Mouse (Mus musculus) MEL (cell line): ENCODE results near the gene Shroom1. TPM values are rescaled to one million over a fixed set of nuclear protein-coding genes. Genes with fewer than 3 reads are reported as not detected.
A peak's percentile ranks its signal among the peaks of the same experiment; 100 is the strongest.

Source experiments
- DNase-seq: peaks from one replicate; pipeline ENCODE4 v3.0.0; 2011; ENCODE audit warnings: low read depth, low spot score
- H3K27ac ChIP-seq: 2 replicates; pipeline ENCODE4 v1.5.1; 2012; ENCODE audit warnings: low read depth, mild to moderate bottlenecking, control low read depth, low read length, moderate library complexity; ENCODE audit not compliant: control insufficient read depth
- H3K27me3 ChIP-seq, 2 experiments: fragments of 150-350 bp in 1 of 2; sonication (generic) in 1 of 2; 2 replicates each; pipeline ENCODE4 v1.6.1; 2012; ENCODE audit warnings: low read length in 2 of 2, mild to moderate bottlenecking in 2 of 2, improper control_type of control experiment in 1 of 2, moderate library complexity in 1 of 2; ENCODE audit not compliant: insufficient read depth in 2 of 2, control insufficient read depth in 1 of 2
- H3K36me3 ChIP-seq, 2 experiments: 2 replicates each; pipeline ENCODE4 v1.6.1; 2012 to 2014; ENCODE audit warnings: low read length in 2 of 2, improper control_type of control experiment in 1 of 2, inconsistent platforms in 1 of 2, mild to moderate bottlenecking in 1 of 2; ENCODE audit not compliant: insufficient read depth in 2 of 2, control insufficient read depth in 1 of 2
- H3K4me1 ChIP-seq, 2 experiments: fragments of 150-350 bp in 1 of 2; sonication (generic) in 1 of 2; 2 replicates each; pipeline ENCODE4 v1.6.1; 2012; ENCODE audit warnings: low read length in 2 of 2, improper control_type of control experiment in 1 of 2, mild to moderate bottlenecking in 1 of 2; ENCODE audit not compliant: insufficient read depth in 2 of 2, control insufficient read depth in 1 of 2
- H3K4me3 ChIP-seq, 2 experiments: fragments of 150-350 bp in 1 of 2; sonication (generic) in 1 of 2; 2 replicates each; pipeline ENCODE4 v1.5.1; 2012; ENCODE audit warnings: low read depth in 2 of 2, low read length in 2 of 2, mild to moderate bottlenecking in 2 of 2, moderate library complexity in 2 of 2, control low read depth in 1 of 2, improper control_type of control experiment in 1 of 2; ENCODE audit not compliant: control insufficient read depth in 1 of 2, insufficient read depth in 1 of 2
- H3K79me2 ChIP-seq: 2 replicates; pipeline ENCODE4 v1.6.1; 2012; ENCODE audit warnings: mild to moderate bottlenecking, low read length, moderate library complexity; ENCODE audit not compliant: control insufficient read depth, poor library complexity, insufficient read depth
- H3K9ac ChIP-seq: 2 replicates; pipeline ENCODE4 v1.6.1; 2012; ENCODE audit warnings: low read depth, mild to moderate bottlenecking, control low read depth, low read length, moderate library complexity; ENCODE audit not compliant: control insufficient read depth, poor library complexity, severe bottlenecking
- H3K9me3 ChIP-seq: fragments of 150-350 bp; sonication (generic); replicated peaks from 2 replicates; pipeline ENCODE4 v1.6.1; 2012; ENCODE audit warnings: mild to moderate bottlenecking, low read length, improper control_type of control experiment, moderate library complexity; ENCODE audit not compliant: insufficient read depth
- BHLHE40 ChIP-seq: IDR thresholded peaks from 2 replicates; pipeline ENCODE4 v1.6.1; 2012; ENCODE audit warnings: low read depth, mild to moderate bottlenecking, inconsistent platforms, low read length, improper control_type of control experiment, borderline replicate concordance
- CHD1 ChIP-seq: IDR thresholded peaks from 2 replicates; pipeline ENCODE4 v1.6.1; 2012; ENCODE audit warnings: low read depth, mild to moderate bottlenecking, inconsistent platforms, low read length, improper control_type of control experiment
- CHD2 ChIP-seq: IDR thresholded peaks from 2 replicates; pipeline ENCODE4 v1.6.1; 2011; ENCODE audit warnings: low read length, improper control_type of control experiment
- CTCF ChIP-seq, 3 experiments: IDR thresholded peaks in 2 of 3; conservative IDR thresholded peaks in 1 of 3; 2 replicates each; pipeline ENCODE4 v1.5.1; 2011 to 2012; ENCODE audit warnings: low read length in 3 of 3, low read depth in 2 of 3, mild to moderate bottlenecking in 2 of 3, improper control_type of control experiment in 1 of 3, inconsistent platforms in 1 of 3, mixed read lengths in 1 of 3, moderate library complexity in 1 of 3; ENCODE audit not compliant: control insufficient read depth in 1 of 3, insufficient read depth in 1 of 3, poor library complexity in 1 of 3, severe bottlenecking in 1 of 3
- E2F4 ChIP-seq: IDR thresholded peaks from 2 replicates; pipeline ENCODE4 v1.6.1; 2011; ENCODE audit warnings: low read depth, low read length, improper control_type of control experiment, borderline replicate concordance
- EP300 ChIP-seq, 2 experiments: IDR thresholded peaks; 2 replicates each; pipeline ENCODE4 v1.6.1; 2011; ENCODE audit warnings: improper control_type of control experiment in 2 of 2, low read length in 2 of 2, low read depth in 1 of 2, mild to moderate bottlenecking in 1 of 2
- ETS1 ChIP-seq: IDR thresholded peaks from 2 replicates; pipeline ENCODE4 v1.6.1; 2012; ENCODE audit warnings: low read depth, mild to moderate bottlenecking, inconsistent platforms, low read length, improper control_type of control experiment, moderate library complexity
- GATA1 ChIP-seq: IDR thresholded peaks from 2 replicates; pipeline ENCODE4 v1.6.1; 2011; ENCODE audit warnings: low read depth, low read length, improper control_type of control experiment
- HCFC1 ChIP-seq: IDR thresholded peaks from 2 replicates; pipeline ENCODE4 v1.6.1; 2012; ENCODE audit warnings: low read depth, mild to moderate bottlenecking, inconsistent platforms, low read length, improper control_type of control experiment, moderate library complexity
- JUND ChIP-seq: IDR thresholded peaks from 2 replicates; pipeline ENCODE4 v1.6.1; 2011; ENCODE audit warnings: low read depth, mild to moderate bottlenecking, improper control_type of control experiment, low read length
- KAT2A ChIP-seq: conservative IDR thresholded peaks from 2 replicates; pipeline ENCODE4 v1.6.1; 2012; ENCODE audit warnings: low read depth, low read length, improper control_type of control experiment, inconsistent platforms
- MAFK ChIP-seq: IDR thresholded peaks from 2 replicates; pipeline ENCODE4 v1.6.1; 2011; ENCODE audit warnings: low read depth, mild to moderate bottlenecking, low read length, improper control_type of control experiment, borderline replicate concordance
- MAX ChIP-seq: IDR thresholded peaks from 2 replicates; pipeline ENCODE4 v1.6.1; 2011; ENCODE audit warnings: low read length, improper control_type of control experiment
- MAZ ChIP-seq: IDR thresholded peaks from 2 replicates; pipeline ENCODE4 v1.6.1; 2012; ENCODE audit warnings: low read depth, mild to moderate bottlenecking, inconsistent platforms, low read length, improper control_type of control experiment
- MEF2A ChIP-seq: IDR thresholded peaks from 2 replicates; pipeline ENCODE4 v1.6.1; 2014; ENCODE audit warnings: low read depth, mild to moderate bottlenecking, inconsistent platforms, low read length, improper control_type of control experiment; ENCODE audit not compliant: poor library complexity, insufficient replicate concordance, severe bottlenecking; ENCODE audit errors: extremely low read depth
- MXI1 ChIP-seq: IDR thresholded peaks from 2 replicates; pipeline ENCODE4 v1.6.1; 2011; ENCODE audit warnings: mild to moderate bottlenecking, low read depth, low read length, improper control_type of control experiment
- MYB ChIP-seq: IDR thresholded peaks from 2 replicates; pipeline ENCODE4 v1.6.1; 2011; ENCODE audit warnings: mild to moderate bottlenecking, low read depth, low read length, improper control_type of control experiment
- MYC ChIP-seq: IDR thresholded peaks from 2 replicates; pipeline ENCODE4 v1.6.1; 2011; ENCODE audit warnings: low read depth, mild to moderate bottlenecking, low read length, improper control_type of control experiment, moderate library complexity
- NRF1 ChIP-seq: IDR thresholded peaks from 2 replicates; pipeline ENCODE4 v1.6.1; 2014; ENCODE audit warnings: low read depth, mild to moderate bottlenecking, inconsistent platforms, low read length, improper control_type of control experiment, moderate library complexity; ENCODE audit not compliant: poor library complexity, insufficient read depth, severe bottlenecking
- POLR2AphosphoS2 ChIP-seq: IDR thresholded peaks from 2 replicates; pipeline ENCODE4 v1.6.1; 2011; ENCODE audit warnings: low read length, improper control_type of control experiment
- POLR2AphosphoS5 ChIP-seq: IDR thresholded peaks from 2 replicates; pipeline ENCODE4 v1.6.1; 2012; ENCODE audit warnings: low read depth, borderline replicate concordance, mild to moderate bottlenecking, inconsistent platforms, low read length, moderate library complexity, mixed read lengths
- RCOR1 ChIP-seq: IDR thresholded peaks from 2 replicates; pipeline ENCODE4 v1.6.1; 2012; ENCODE audit warnings: low read depth, mild to moderate bottlenecking, inconsistent platforms, low read length, improper control_type of control experiment
- SIN3A ChIP-seq: IDR thresholded peaks from 2 replicates; pipeline ENCODE4 v1.6.1; 2012; ENCODE audit warnings: low read length, improper control_type of control experiment, inconsistent platforms
- TCF12 ChIP-seq: IDR thresholded peaks from 2 replicates; pipeline ENCODE4 v1.6.1; 2014; ENCODE audit warnings: low read depth, mild to moderate bottlenecking, inconsistent platforms, low read length, improper control_type of control experiment, moderate library complexity
- USF1 ChIP-seq: IDR thresholded peaks from 2 replicates; pipeline ENCODE4 v1.6.1; 2014; ENCODE audit warnings: low read depth, mild to moderate bottlenecking, inconsistent platforms, low read length, improper control_type of control experiment, moderate library complexity
- ZC3H11A ChIP-seq: IDR thresholded peaks from 2 replicates; pipeline ENCODE4 v1.6.1; 2012; ENCODE audit warnings: low read depth, mild to moderate bottlenecking, inconsistent platforms, low read length, improper control_type of control experiment
- ZMIZ1 ChIP-seq: IDR thresholded peaks from 2 replicates; pipeline ENCODE4 v1.6.1; 2012; ENCODE audit warnings: low read depth, mild to moderate bottlenecking, inconsistent platforms, low read length, improper control_type of control experiment, moderate library complexity
- ZNF384 ChIP-seq: IDR thresholded peaks from 2 replicates; pipeline ENCODE4 v1.6.1; 2012; ENCODE audit warnings: low read depth, mild to moderate bottlenecking, inconsistent platforms, low read length, improper control_type of control experiment
- polyA plus RNA-seq, 2 experiments: library from polyadenylated mRNA; stranded (reverse) in 1 of 2; unstranded in 1 of 2; fragments of >175 nt in 1 of 2; fragments of >200 nt in 1 of 2; gene quantifications; 2 replicates each; pipeline versions ENCODE4 v1.2.1 to v1.2.4; 2012; ENCODE audit warnings: low replicate concordance in 2 of 2, low read depth in 1 of 2; ENCODE audit not compliant: insufficient read length in 2 of 2, insufficient read depth in 1 of 2, missing spikeins in 1 of 2
- total RNA-seq: library from RNA; depleted of rRNA; stranded (reverse); fragments of 300-350 nt; gene quantifications from 2 replicates; pipeline ENCODE4 v1.2.3, GENCODE M21; 2012

The Shroom1 gene
- total and polyA plus RNA-seq, 3 experiments: 0.19 TPM; not detected in 2

DNA sequence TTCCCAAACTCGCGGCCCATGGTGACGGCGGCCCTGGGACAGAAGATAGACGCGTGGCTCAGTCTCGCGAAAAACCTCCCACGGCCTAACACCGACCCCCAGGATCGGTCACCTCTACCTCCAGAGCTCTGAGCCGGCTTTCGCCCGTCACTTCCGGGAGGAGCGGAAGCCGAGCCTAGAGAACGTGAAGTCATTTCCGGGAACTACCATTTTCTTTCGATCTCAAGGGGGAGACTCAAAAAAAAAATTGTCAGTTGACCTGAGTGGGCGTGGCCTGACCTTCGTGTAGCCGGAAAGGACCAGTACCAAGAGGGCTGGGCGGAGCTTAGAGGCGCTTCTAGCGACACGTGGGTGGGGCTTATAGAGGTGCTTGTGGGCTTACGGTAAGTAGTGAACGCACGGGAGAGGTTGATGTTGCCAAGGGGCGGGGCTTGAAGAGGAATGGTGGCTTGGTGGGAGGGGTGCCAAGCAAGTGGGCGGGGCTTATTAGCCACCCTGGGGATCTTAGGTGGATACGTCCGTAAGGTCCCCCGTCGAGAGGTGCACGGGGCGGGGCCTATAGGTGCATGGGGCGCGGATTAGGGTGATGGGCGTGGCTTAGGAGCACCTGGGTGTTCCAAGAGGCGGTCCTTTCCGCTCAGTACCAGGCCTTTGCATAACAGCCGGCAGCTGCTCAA, 26.2 kb upstream of the Shroom1 start, which contains the start of the genes Uqcrq and Gdf9 (continued):
- TF ChIP-seq USF1 (peak; percentile 85), KAT2A (peak; percentile 74), E2F4 (no peak), MAZ (0 out of 2 replicates have a peak, but pooled peaks have one; percentile 20), MAX (peak; percentile 78; the same call in 1 of the 2 replicates), ZC3H11A (no peak), POLR2AphosphoS5 (no peak), NRF1 (no peak), CTCF (IDR thresholded peaks at IDR 0.05 in 2 of 3, conservative IDR thresholded peaks at IDR 0.05 in 1 of 3; ENCODE audit: control insufficient read depth in 1 of 3, insufficient read depth in 1 of 3, low read depth in 2 of 3, low read length in 3 of 3, poor library complexity in 1 of 3, severe bottlenecking in 1 of 3) (no peak), RCOR1 (no peak), CHD1 (peak; percentile 99)
- TF ChIP-seq, all 39 proteins: peak for 20

- Histone ChIP-seq H3K4me1 (peaks cover 8 to 30% of the 10 kb centered on the region in 2 experiments), H3K27me3 (no peaks in the 10 kb centered on the region), H3K4me3 (peak overlapping the region; percentile 51 to 58), H3K9ac (peak overlapping the region; percentile 44), H3K79me2 (peaks cover 14% of the 10 kb centered on the region), H3K27ac (peak overlapping the region; percentile 83), H3K9me3 (no peaks in the 10 kb centered on the region), H3K36me3 (peaks cover 7 to 30% of the 10 kb centered on the region in 2 experiments)
- TF ChIP-seq CHD2 (no peak; the same call in 1 of the 2 replicates), TCF12 (peak; percentile 97), HCFC1 (peak; percentile 49), CHD1 (no peak), JUND (no peak), MAZ (peak; percentile 83), ZC3H11A (peak; percentile 4; the same call in 1 of the 2 replicates), ZMIZ1 (no peak), MYC (peak; percentile 61; the same call in 1 of the 2 replicates), SIN3A (peak; percentile 92), MYB (peak; percentile 94), USF1 (no peak), MAX (peak; percentile 64; the same call in 1 of the 2 replicates), MEF2A (0 out of 2 replicates have a peak, but pooled peaks have one; percentile 20), MAFK (peak; percentile 75; the same call in 1 of the 2 replicates), ZNF384 (peak; percentile 92), ETS1 (peak; percentile 91), GATA1 (peak; percentile 99), EP300 (IDR thresholded peaks at IDR 0.05; ENCODE audit: low read depth in 1 of 2, low read length in 2 of 2) (peak; percentile 95 to 97), MXI1 (peak; percentile 82), RCOR1 (peak; percentile 100), POLR2AphosphoS2 (no peak), BHLHE40 (peak; percentile 77; the same call in 1 of the 2 replicates)
- DNase-seq: peak; percentile 85
Measured at GRCm38 (mm10) chr11:53431347-53432056, 25.5 kb upstream of the Shroom1 start.
